17 mouse cellular contexts compared by ENCODE assay signal in genomic region chr8:11395601-11396000, GRCm38 (mm10).
A peak's percentile ranks its signal among the peaks of the same experiment; 100 is the strongest.
DNase-seq lines count a peak whose midpoint lies in the region; ATAC-seq and TF ChIP-seq lines count a peak whose summit lies in the region.
"Had no signal": no experiment of that assay in that cellular context is flagged by ENCODE, and none has a peak within 500 bp of the region (broad histone marks: within the 10 kb centered on the region; RNA-seq: fewer than 3 reads in every experiment).

No protein-coding gene starts in this region.

- H3K4me1 ChIP-seq in intestine, embryonic 15.5 days (replicated peaks) = peaks cover 19% of the 10 kb centered on the region
- no peaks in the 10 kb centered on the region for H3K4me1 ChIP-seq in intestine, postnatal 0 days (replicated peaks; ENCODE audit: control insufficient read depth, insufficient read depth, low read length)
- H3K4me1 ChIP-seq in stomach, embryonic 14.5 days (ENCODE audit: control insufficient read depth, insufficient read depth, low read length) = peaks cover 33% of the 10 kb centered on the region
- H3K4me1 ChIP-seq in stomach, postnatal 0 days (replicated peaks; ENCODE audit: control insufficient read depth, insufficient read depth) = peaks cover 2% of the 10 kb centered on the region; the same call in 1 of the 2 replicates
- H3K4me1 ChIP-seq: midbrain, embryonic 15.5 days had no signal

- H3K4me2 ChIP-seq in intestine, embryonic 15.5 days (replicated peaks) = no peak overlapping the region
- H3K4me2 ChIP-seq in intestine, postnatal 0 days (replicated peaks; ENCODE audit: low read depth) = no peak overlapping the region
- no peak overlapping the region for H3K4me2 ChIP-seq in stomach, embryonic 14.5 days (replicated peaks; ENCODE audit: low read depth, low read length)
- H3K4me2 ChIP-seq in stomach, postnatal 0 days (replicated peaks; ENCODE audit: low read depth) = no peak overlapping the region
- H3K4me2 ChIP-seq: embryonic facial prominence, embryonic 12.5 days; forebrain, embryonic 15.5 days; limb, embryonic 12.5 days; midbrain, embryonic 15.5 days; neural tube, embryonic 13.5 days had no signal

- no peaks in the 10 kb centered on the region for H3K27me3 ChIP-seq in intestine, embryonic 15.5 days (replicated peaks)
- H3K27me3 ChIP-seq in intestine, postnatal 0 days (replicated peaks; ENCODE audit: control insufficient read depth, insufficient read depth, low read length) = no peaks in the 10 kb centered on the region
- H3K27me3 ChIP-seq in stomach, embryonic 14.5 days (ENCODE audit: control insufficient read depth, insufficient read depth, low read length) = no peaks in the 10 kb centered on the region
- no peaks in the 10 kb centered on the region for H3K27me3 ChIP-seq in stomach, postnatal 0 days (ENCODE audit: control insufficient read depth, insufficient read depth, low read length)
- H3K27me3 ChIP-seq: embryonic facial prominence, embryonic 12.5 days; forebrain, embryonic 15.5 days; limb, embryonic 12.5 days; midbrain, embryonic 15.5 days; neural tube, embryonic 13.5 days had no signal

- TF ChIP-seq CTCF in gastrocnemius, adult 2 months (IDR thresholded peaks at IDR 0.05) = no peak
- no peak for TF ChIP-seq CTCF in intestine, postnatal 0 days (IDR thresholded peaks at IDR 0.05; ENCODE audit: low read depth)
- TF ChIP-seq CTCF in stomach, postnatal 0 days (IDR thresholded peaks at IDR 0.05; ENCODE audit: low read depth) = no peak

- ATAC-seq in intestine, embryonic 15.5 days = no peak
- ATAC-seq in intestine, postnatal 0 days = no peak
- no peak for ATAC-seq in stomach, embryonic 14.5 days (ENCODE audit: insufficient number of reproducible peaks, insufficient read depth, low FRiP score, low read depth)
- ATAC-seq in stomach, postnatal 0 days (ENCODE audit: low FRiP score, low TSS enrichment) = no peak
- ATAC-seq: forebrain, embryonic 15.5 days; midbrain, embryonic 15.5 days had no signal

- H3K27ac ChIP-seq in gastrocnemius, adult 2 months = peak overlapping the region; percentile 78
- peak overlapping the region; percentile 36 for H3K27ac ChIP-seq in intestine, embryonic 15.5 days
- H3K27ac ChIP-seq in intestine, postnatal 0 days (ENCODE audit: low read depth, low read length) = no peak overlapping the region; the same call in 1 of the 2 replicates
- peak overlapping the region; percentile 30; the same call in 1 of the 2 replicates for H3K27ac ChIP-seq in stomach, embryonic 14.5 days (ENCODE audit: low read length)
- no peak overlapping the region for H3K27ac ChIP-seq in stomach, postnatal 0 days (replicated peaks)
- H3K27ac ChIP-seq: embryonic facial prominence, embryonic 12.5 days; forebrain, embryonic 15.5 days; limb, embryonic 12.5 days; midbrain, embryonic 15.5 days; neural tube, embryonic 13.5 days had no signal

- H3K9me3 ChIP-seq in intestine, embryonic 15.5 days = no peaks in the 10 kb centered on the region
- no peaks in the 10 kb centered on the region for H3K9me3 ChIP-seq in intestine, postnatal 0 days (ENCODE audit: control insufficient read depth)
- H3K9me3 ChIP-seq in stomach, embryonic 14.5 days (ENCODE audit: control insufficient read depth, low read depth, low read length) = peaks cover 5% of the 10 kb centered on the region; the same call in 1 of the 2 replicates
- H3K9me3 ChIP-seq in stomach, postnatal 0 days (ENCODE audit: control insufficient read depth, low read length) = no peaks in the 10 kb centered on the region
- H3K9me3 ChIP-seq: forebrain, embryonic 15.5 days; limb, embryonic 12.5 days; midbrain, embryonic 15.5 days had no signal

- H3K9ac ChIP-seq in intestine, embryonic 15.5 days = no peak overlapping the region
- H3K9ac ChIP-seq in intestine, postnatal 0 days (ENCODE audit: low read depth, low read length) = no peak overlapping the region
- H3K9ac ChIP-seq in stomach, embryonic 14.5 days (replicated peaks; ENCODE audit: low read depth, low read length) = no peak overlapping the region
- H3K9ac ChIP-seq in stomach, postnatal 0 days (ENCODE audit: low read length) = no peak overlapping the region
- H3K9ac ChIP-seq: embryonic facial prominence, embryonic 12.5 days; forebrain, embryonic 15.5 days; midbrain, embryonic 15.5 days; neural tube, embryonic 13.5 days had no signal

- WGBS in intestine, embryonic 15.5 days = 74% methylated on average over 10 of the region's 10 CpGs
- WGBS in intestine, postnatal 0 days = 67% methylated on average over 10 of the region's 10 CpGs
- 76% methylated on average over 10 of the region's 10 CpGs for WGBS in stomach, embryonic 14.5 days
- 77% methylated on average over 10 of the region's 10 CpGs for WGBS in stomach, postnatal 0 days

- H3K36me3 ChIP-seq in intestine, embryonic 15.5 days = no peaks in the 10 kb centered on the region
- 0 out of 2 replicates have a peak, but pooled peaks cover 4% of the 10 kb centered on the region for H3K36me3 ChIP-seq in intestine, postnatal 0 days (ENCODE audit: control insufficient read depth, insufficient read depth)
- H3K36me3 ChIP-seq in stomach, embryonic 14.5 days (ENCODE audit: control insufficient read depth, insufficient read depth, low read length) = no peaks in the 10 kb centered on the region
- H3K36me3 ChIP-seq in stomach, postnatal 0 days (ENCODE audit: control insufficient read depth, insufficient read depth, low read length) = no peaks in the 10 kb centered on the region; the same call in 1 of the 2 replicates
- H3K36me3 ChIP-seq: forebrain, embryonic 15.5 days; limb, embryonic 12.5 days; midbrain, embryonic 15.5 days; neural tube, embryonic 13.5 days had no signal

- no peak for TF ChIP-seq EP300 in stomach, postnatal 0 days (optimal IDR thresholded peaks at IDR 0.05)

- no peak overlapping the region for H3K4me3 ChIP-seq in gastrocnemius, adult 2 months
- no peak overlapping the region for H3K4me3 ChIP-seq in intestine, embryonic 15.5 days (replicated peaks)
- no peak overlapping the region for H3K4me3 ChIP-seq in intestine, postnatal 0 days (ENCODE audit: low read depth, low read length)
- H3K4me3 ChIP-seq in stomach, embryonic 14.5 days (ENCODE audit: low read depth, low read length) = no peak overlapping the region
- H3K4me3 ChIP-seq in stomach, postnatal 0 days (ENCODE audit: low read depth, low read length) = no peak overlapping the region
- H3K4me3 ChIP-seq: embryonic facial prominence, embryonic 12.5 days; forebrain, embryonic 15.5 days; limb, embryonic 12.5 days; midbrain, embryonic 15.5 days; neural tube, embryonic 13.5 days had no signal

- DNase-seq in gastrocnemius, adult 2 months = no peak
- no peak for DNase-seq in gastrocnemius, postnatal 4 days (ENCODE audit: low spot score in 2 of 2)
- DNase-seq in stomach, postnatal 0 days (ENCODE audit: low spot score) = no peak
- DNase-seq in ovary, adult 18-20 months (ENCODE audit: low spot score) = no peak
- no peak for DNase-seq in spleen, postnatal 4 days (ENCODE audit: low spot score in 2 of 2)
- DNase-seq: cerebellum, adult 2 months; gastrocnemius, postnatal 36 days; kidney, adult 11 months; right cerebral cortex, adult 18-20 months had no signal

- intact Hi-C loops in gastrocnemius, adult 2 months (cut with DNase I) = no loop called here

Comparison
In these comparisons a context has a peak if more than half of its experiments do, and no peak if none do; other contexts are left out.
1. H3K27ac ChIP-seq: peak in gastrocnemius, adult 2 months (single experiment), intestine, embryonic 15.5 days (single experiment) and stomach, embryonic 14.5 days (single experiment); none in intestine, postnatal 0 days (single experiment) and stomach, postnatal 0 days (single experiment).